Mouse (Mus musculus) ES-E14 (cell line): ENCODE measurements around the gene Gpatch2. TPM values are rescaled to one million over a fixed set of nuclear protein-coding genes. Genes with fewer than 3 reads are reported as not detected.

Experiments
- DNase-seq: peaks from one replicate; pipeline ENCODE4 v3.0.0-alpha.2; 2013; ENCODE audit warnings: low read depth, low spot score
- H3K27ac ChIP-seq: 2 replicates; pipeline ENCODE4 v1.5.1; 2012; ENCODE audit warnings: low read depth, mild to moderate bottlenecking, low read length, moderate library complexity, mixed read lengths; ENCODE audit not compliant: poor library complexity, insufficient read depth, severe bottlenecking
- H3K36me3 ChIP-seq: 2 replicates; pipeline ENCODE4 v1.6.1; 2012; ENCODE audit warnings: mild to moderate bottlenecking, low read length, moderate library complexity, mixed read lengths; ENCODE audit not compliant: control insufficient read depth, poor library complexity, insufficient read depth, severe bottlenecking
- H3K4me1 ChIP-seq, 2 experiments: fragments of 150-350 bp in 1 of 2; sonication (generic) in 1 of 2; 2 replicates each; pipeline ENCODE4 v1.6.1; 2012; ENCODE audit warnings: low read length in 2 of 2, mild to moderate bottlenecking in 1 of 2, mixed read lengths in 1 of 2; ENCODE audit not compliant: control insufficient read depth in 2 of 2, insufficient read depth in 2 of 2, poor library complexity in 1 of 2
- H3K4me3 ChIP-seq, 2 experiments: fragments of 150-350 bp in 1 of 2; sonication (generic) in 1 of 2; 2 replicates each; pipeline ENCODE4 v1.5.1; 2012; ENCODE audit warnings: low read length in 2 of 2, low read depth in 1 of 2, mild to moderate bottlenecking in 1 of 2, mixed read lengths in 1 of 2; ENCODE audit not compliant: insufficient read depth in 1 of 2, poor library complexity in 1 of 2, severe bottlenecking in 1 of 2
- H3K9ac ChIP-seq: 2 replicates; pipeline ENCODE4 v1.6.1; 2012; ENCODE audit warnings: low read depth, mild to moderate bottlenecking, low read length, mixed read lengths; ENCODE audit not compliant: poor library complexity, insufficient read depth, severe bottlenecking
- H3K9me3 ChIP-seq: fragments of 150-350 bp; sonication (generic); 2 replicates; pipeline ENCODE4 v1.6.1; 2012; ENCODE audit warnings: low read depth, mild to moderate bottlenecking, low read length; ENCODE audit not compliant: control insufficient read depth, insufficient read depth
- CHD2 ChIP-seq: IDR thresholded peaks from 2 replicates; pipeline ENCODE4 v1.6.1; 2014; ENCODE audit warnings: mild to moderate bottlenecking, low read depth, low read length, inconsistent platforms
- HCFC1 ChIP-seq: IDR thresholded peaks from 2 replicates; pipeline ENCODE4 v1.6.1; 2012; ENCODE audit warnings: low read length, inconsistent platforms, borderline replicate concordance; ENCODE audit not compliant: insufficient read depth
- MAFK ChIP-seq: IDR thresholded peaks from 2 replicates; pipeline ENCODE4 v1.6.1; 2014; ENCODE audit warnings: mild to moderate bottlenecking, low read depth, low read length, inconsistent platforms; ENCODE audit not compliant: insufficient read depth
- ZC3H11A ChIP-seq: IDR thresholded peaks from 2 replicates; pipeline ENCODE4 v1.6.1; 2012; ENCODE audit warnings: low read depth, mild to moderate bottlenecking, inconsistent platforms, low read length, borderline replicate concordance
- ZNF384 ChIP-seq: IDR thresholded peaks from 2 replicates; pipeline ENCODE4 v1.6.1; 2012; ENCODE audit warnings: low read depth, low read length, inconsistent platforms
- in situ Hi-C, 2 experiments: fragments of 600-800 bp; cut with MboI; formaldehyde crosslinking; loops; one replicate each; pipeline ENCODE4 v1.15.1; 2025; ENCODE audit warnings: low sequenced_read_pairs in 2 of 2, inconsistent platforms in 1 of 2; ENCODE audit not compliant: unreplicated experiment in 2 of 2
- total RNA-seq: library from RNA; depleted of rRNA; stranded (reverse); fragments of 300-350 nt; gene quantifications from 2 replicates; pipeline ENCODE4 v1.2.3, GENCODE M21; 2012

Gpatch2 gene
- total RNA-seq, 1 experiment, result 22.4 TPM

DNA sequence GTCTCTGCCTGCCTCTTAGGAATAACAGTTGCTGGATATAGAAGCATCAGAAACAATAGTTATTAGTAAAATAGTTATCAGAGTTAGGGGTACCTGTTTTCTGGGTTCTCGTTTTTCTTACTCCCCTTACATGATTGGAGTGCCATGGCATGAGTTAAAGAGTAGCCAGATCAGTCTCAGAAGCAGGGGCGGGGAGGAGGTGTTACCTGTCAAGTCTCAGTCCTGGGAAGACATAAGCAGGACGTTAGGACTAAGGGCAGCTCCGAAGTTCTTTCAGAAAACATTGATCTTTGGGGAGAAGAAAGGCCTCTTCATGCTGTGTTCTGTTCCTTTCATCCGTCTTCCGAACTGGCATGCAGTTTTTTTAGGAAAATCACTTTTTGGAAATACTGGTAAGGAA is 5.4 kb downstream of the Gpatch2 start:
- Histone ChIP-seq H3K4me3 (no peak overlapping the region), H3K36me3 (peaks cover 1% of the 10 kb centered on the region; the same call in 1 of the 2 replicates), H3K4me1 (no peaks in the 10 kb centered on the region), H3K9ac (no peak overlapping the region), H3K9me3 (no peaks in the 10 kb centered on the region), H3K27ac (no peak overlapping the region)
- in situ Hi-C loops, result no loop called here
- DNase-seq, result no peak
- TF ChIP-seq MAFK (no peak), ZNF384 (no peak), HCFC1 (no peak)

DNA sequence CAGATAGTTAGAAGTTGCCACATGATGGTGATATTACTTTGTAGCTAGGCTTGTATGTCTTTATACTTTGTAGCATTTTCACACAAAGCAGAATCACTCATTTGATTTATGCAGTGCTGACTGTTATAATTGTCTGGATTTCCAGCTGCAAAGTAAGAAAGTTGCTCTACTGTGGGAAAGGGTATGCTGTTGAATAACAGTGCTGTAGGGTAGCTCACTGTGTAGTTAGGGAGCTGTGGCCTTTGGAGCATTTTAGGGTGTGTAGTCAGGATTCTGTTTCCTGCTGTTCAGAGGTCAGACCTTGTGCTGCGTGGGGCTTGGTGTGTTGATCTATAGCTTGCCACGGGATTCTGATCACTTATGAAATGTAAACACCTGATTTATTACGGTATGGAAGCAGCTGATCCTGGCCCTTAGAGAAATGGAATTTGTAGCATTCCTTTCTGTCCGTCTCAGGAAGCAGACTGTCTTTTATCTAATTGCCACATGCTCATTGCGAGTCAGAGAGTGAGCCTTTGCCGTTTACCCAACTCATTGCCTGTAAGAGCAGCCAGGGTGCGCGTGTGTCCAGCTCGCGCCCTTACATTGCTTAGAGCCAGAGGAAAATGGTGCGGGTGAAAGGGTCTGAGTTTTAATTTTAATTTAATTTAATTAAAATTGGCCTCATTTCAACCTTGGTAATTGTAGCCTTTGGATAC is 11.2 kb downstream of the Gpatch2 start:
- peaks cover 9% of the 10 kb centered on the region; the same call in 1 of the 2 replicates for H3K36me3 ChIP-seq
- TF ChIP-seq MAFK (no peak), ZNF384 (no peak), CHD2 (no peak), HCFC1 (no peak), ZC3H11A (no peak)
- in situ Hi-C loops, result no loop called here
- no peak overlapping the region for H3K27ac ChIP-seq
- DNase-seq, result no peak
- no peaks in the 10 kb centered on the region; a peak in 1 of 4 replicates for H3K4me1 ChIP-seq
- no peak overlapping the region for H3K4me3 ChIP-seq
- no peaks in the 10 kb centered on the region for H3K9me3 ChIP-seq
- H3K9ac ChIP-seq, result no peak overlapping the region

DNA sequence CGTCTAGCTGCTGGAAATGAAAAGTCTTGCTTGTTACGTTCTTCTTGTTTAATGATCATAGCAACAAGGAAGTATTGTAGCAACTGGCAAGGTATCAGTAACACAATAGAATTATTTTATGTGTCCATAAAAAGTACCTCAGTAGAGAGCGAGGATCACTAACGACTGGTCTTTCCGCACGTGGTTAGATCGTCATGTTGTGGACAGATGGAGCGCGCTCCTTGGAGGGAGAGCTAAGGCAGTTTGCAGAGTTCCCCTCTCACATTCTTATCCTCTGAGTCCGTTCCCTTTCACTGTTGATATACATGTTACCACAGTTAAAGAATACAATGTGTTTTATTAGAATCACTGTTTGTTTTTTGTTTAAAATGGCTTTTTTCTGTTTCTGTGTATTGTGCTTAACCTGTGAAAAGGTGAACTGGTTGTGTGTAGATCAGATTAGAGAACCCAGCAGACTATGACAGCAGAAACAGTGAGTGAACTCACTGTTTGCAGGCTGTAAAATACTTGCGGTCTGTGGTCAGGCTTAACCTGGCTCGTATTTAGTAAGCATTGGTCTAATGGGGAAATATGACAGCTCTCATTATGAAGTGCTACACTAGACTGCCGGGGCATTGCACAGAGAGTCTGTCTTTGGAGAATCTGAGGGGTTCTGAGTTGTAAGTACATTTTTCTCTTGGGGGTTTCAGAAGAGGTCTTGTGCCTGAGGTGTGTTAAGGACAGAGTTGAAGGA is 13.3 kb downstream of the Gpatch2 start:
- DNase-seq, result no peak
- Histone ChIP-seq H3K4me3 (no peak overlapping the region), H3K9ac (no peak overlapping the region), H3K27ac (no peak overlapping the region), H3K9me3 (no peaks in the 10 kb centered on the region), H3K4me1 (peaks cover 2 to 5% of the 10 kb centered on the region in 2 experiments; a peak in 2 of 4 replicates), H3K36me3 (peaks cover 9% of the 10 kb centered on the region; the same call in 1 of the 2 replicates)
- TF ChIP-seq ZC3H11A (no peak), HCFC1 (no peak), MAFK (no peak), CHD2 (no peak), ZNF384 (no peak)
- in situ Hi-C loops, result no loop called here

DNA sequence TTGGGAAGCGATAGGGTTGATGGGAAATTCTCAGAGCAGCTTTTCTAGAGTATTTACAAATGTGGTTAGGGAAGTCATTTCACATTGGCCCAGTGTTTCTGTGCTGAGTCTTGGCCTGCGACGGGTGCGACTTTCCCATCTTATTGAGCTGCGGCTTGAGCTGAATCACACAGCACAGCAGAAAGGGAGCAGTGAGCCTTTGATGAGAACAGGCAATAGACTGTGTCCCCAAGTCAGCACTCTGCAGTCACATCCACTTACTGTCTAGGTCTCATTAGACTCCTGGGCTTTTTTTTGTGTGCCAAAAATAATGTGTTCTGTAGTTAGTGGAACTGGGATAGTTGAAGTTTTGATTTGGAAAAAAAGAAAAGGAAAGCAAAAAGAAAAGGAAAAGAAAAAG is 14.9 kb downstream of the Gpatch2 start:
- Histone ChIP-seq H3K27ac (no peak overlapping the region), H3K9ac (no peak overlapping the region), H3K4me3 (no peak overlapping the region), H3K4me1 (peaks cover 2 to 5% of the 10 kb centered on the region in 2 experiments; a peak in 2 of 4 replicates), H3K9me3 (no peaks in the 10 kb centered on the region), H3K36me3 (peaks cover 13% of the 10 kb centered on the region; the same call in 1 of the 2 replicates)
- in situ Hi-C loops, result no loop called here
- DNase-seq, result no peak
- no peak for TF ChIP-seq HCFC1
